Mouse (Mus musculus) G1E (cell line): ENCODE results near the gene Med13l.

ENCODE experiments used
- CTCF ChIP-seq: IDR thresholded peaks from 2 replicates; pipeline ENCODE4 v1.5.1; 2012; ENCODE audit warnings: low read depth, low read length, inconsistent platforms, mixed read lengths
- GATA1 ChIP-seq: IDR thresholded peaks from 2 replicates; pipeline ENCODE4 v1.6.1; 2012; ENCODE audit warnings: borderline replicate concordance, low read length, inconsistent platforms, mixed read lengths

GRCm38 (mm10) chr5:118520457-118520856 is 40.0 kb upstream of the Med13l start:
- TF ChIP-seq GATA1 (no peak), CTCF (no peak)
